Comparison of ENCODE assay signal across 31 mouse cellular contexts in the genomic region with DNA sequence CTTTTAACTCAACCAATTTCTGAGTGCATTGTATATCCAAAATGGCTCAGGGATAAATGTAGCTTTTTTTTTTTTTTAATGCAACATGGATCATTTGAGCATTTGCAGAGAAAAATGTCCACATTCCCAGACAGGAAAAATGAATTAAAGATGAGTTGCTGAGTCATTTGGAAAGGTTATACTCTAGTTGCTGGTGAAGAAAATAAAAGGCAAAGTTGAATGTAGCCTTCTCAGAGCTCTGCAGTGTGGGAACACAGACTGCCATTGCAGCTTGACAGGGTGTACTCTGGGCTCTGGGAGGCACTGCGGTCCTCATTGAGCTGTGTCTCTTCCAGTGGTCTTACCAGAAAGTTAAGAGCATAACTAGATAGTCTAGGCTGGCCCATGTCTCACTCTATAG.
A peak's percentile ranks its signal among the peaks of the same experiment; 100 is the strongest.
DNase-seq lines count a peak whose midpoint lies in the region; ATAC-seq and TF ChIP-seq lines count a peak whose summit lies in the region.
"Had no signal": no experiment of that assay in that cellular context is flagged by ENCODE, and none has a peak within 500 bp of the region (broad histone marks: within the 10 kb centered on the region; RNA-seq: fewer than 3 reads in every experiment).

No protein-coding gene starts in this region.

- H3K4me2 ChIP-seq in hindbrain, embryonic 12.5 days (replicated peaks) = no peak overlapping the region
- H3K4me2 ChIP-seq in hindbrain, embryonic 14.5 days (replicated peaks) = no peak overlapping the region
- H3K4me2 ChIP-seq: embryonic facial prominence, embryonic 15.5 days; heart, embryonic 12.5 days; hindbrain, embryonic 15.5 days; limb, embryonic 12.5 days; liver, embryonic 15.5 days; lung, embryonic 14.5 days had no signal

- H3K27me3 ChIP-seq in hindbrain, embryonic 12.5 days = no peaks in the 10 kb centered on the region
- no peaks in the 10 kb centered on the region for H3K27me3 ChIP-seq in hindbrain, embryonic 14.5 days (ENCODE audit: control insufficient read depth, insufficient read depth, low read length)
- H3K27me3 ChIP-seq: CH12.LX; embryonic facial prominence, embryonic 15.5 days; heart, embryonic 12.5 days; hindbrain, embryonic 15.5 days; limb, embryonic 12.5 days; liver, embryonic 15.5 days had no signal

- no peak for ATAC-seq in hindbrain, embryonic 12.5 days (ENCODE audit: low FRiP score)
- ATAC-seq in hindbrain, embryonic 14.5 days (ENCODE audit: low FRiP score) = no peak
- ATAC-seq: activated CD4-positive, CD25-positive, alpha-beta regulatory T cell, adult 4 months had no signal

- H3K4me1 ChIP-seq in hindbrain, embryonic 12.5 days = peaks cover 18% of the 10 kb centered on the region
- peaks cover 22% of the 10 kb centered on the region; the same call in 1 of the 2 replicates for H3K4me1 ChIP-seq in hindbrain, embryonic 14.5 days (replicated peaks; ENCODE audit: control insufficient read depth, insufficient read depth, low read length)

- H3K9me3 ChIP-seq in hindbrain, embryonic 12.5 days (replicated peaks) = no peaks in the 10 kb centered on the region
- no peaks in the 10 kb centered on the region for H3K9me3 ChIP-seq in hindbrain, embryonic 14.5 days (ENCODE audit: control insufficient read depth, low read length)
- H3K9me3 ChIP-seq: embryonic facial prominence, embryonic 10.5 days; embryonic facial prominence, embryonic 15.5 days; heart, embryonic 12.5 days; hindbrain, embryonic 15.5 days; limb, embryonic 12.5 days; liver, embryonic 15.5 days had no signal

- 0 out of 2 replicates have a peak overlapping the region, but pooled peaks have one; percentile 1 for H3K27ac ChIP-seq in hindbrain, embryonic 12.5 days
- no peak overlapping the region for H3K27ac ChIP-seq in hindbrain, embryonic 14.5 days
- H3K27ac ChIP-seq in left cerebral cortex, adult 2 months = peak overlapping the region; percentile 55
- H3K27ac ChIP-seq: embryonic facial prominence, embryonic 10.5 days; embryonic facial prominence, embryonic 15.5 days; gastrocnemius, adult 2 months; heart, adult 2 months; kidney, postnatal 0 days; liver, embryonic 15.5 days had no signal

- TF ChIP-seq CTCF in left cerebral cortex, adult 2 months (IDR thresholded peaks at IDR 0.05) = no peak

- no peaks in the 10 kb centered on the region for H3K36me3 ChIP-seq in hindbrain, embryonic 12.5 days
- H3K36me3 ChIP-seq in hindbrain, embryonic 14.5 days (replicated peaks; ENCODE audit: control insufficient read depth, insufficient read depth) = no peaks in the 10 kb centered on the region
- H3K36me3 ChIP-seq: embryonic facial prominence, embryonic 15.5 days; heart, embryonic 12.5 days; hindbrain, embryonic 15.5 days; limb, embryonic 12.5 days; liver, embryonic 15.5 days had no signal

- intact Hi-C loops in left cerebral cortex, adult 2 months (cut with DNase I) = no loop called here
- intact Hi-C loops in heart, postnatal 36 days (cut with DNase I) = no loop called here

- DNase-seq in hindbrain, embryonic 14.5 days (ENCODE audit: low spot score) = no peak
- no peak for DNase-seq in left cerebral cortex, adult 2 months (ENCODE audit: extremely low spot score in 1 of 2, low spot score in 2 of 2)
- no peak for DNase-seq in left cerebral cortex, adult 9 months (ENCODE audit: low spot score in 2 of 2)
- peak; percentile 22 for DNase-seq in 3T3-L1 (ENCODE audit: low read depth, low spot score)
- DNase-seq in brain, adult 2 months (ENCODE audit: low read depth, low spot score) = peak; percentile 62
- no peak for DNase-seq in heart, postnatal 36 days
- DNase-seq: adrenal gland, adult 2 months; cerebellum, adult 8-10 months; cerebellum, postnatal 25 days; gastrocnemius, adult 2 months; gastrocnemius, postnatal 36 days; heart, adult 2 months; kidney, adult 18-20 months; kidney, postnatal 4 days; layer of hippocampus, adult 9-11 months; lung, embryonic 14.5 days; lung, postnatal 14 days; right cerebral cortex, adult 18-20 months; spleen, adult 18-20 months; thymus, adult 18-20 months; thymus, postnatal 25 days had no signal

- no peak overlapping the region for H3K9ac ChIP-seq in hindbrain, embryonic 12.5 days
- H3K9ac ChIP-seq in hindbrain, embryonic 14.5 days = no peak overlapping the region
- H3K9ac ChIP-seq: embryonic facial prominence, embryonic 15.5 days; heart, embryonic 12.5 days; hindbrain, embryonic 15.5 days; limb, embryonic 12.5 days; liver, embryonic 15.5 days; lung, embryonic 14.5 days had no signal

- 100% methylated on average over 1 of the region's 1 CpGs for WGBS in hindbrain, embryonic 12.5 days
- 83% methylated on average over 1 of the region's 1 CpGs for WGBS in hindbrain, embryonic 14.5 days

- H3K4me3 ChIP-seq in hindbrain, embryonic 12.5 days = no peak overlapping the region
- H3K4me3 ChIP-seq in hindbrain, embryonic 14.5 days (replicated peaks; ENCODE audit: low read length) = no peak overlapping the region
- no peak overlapping the region for H3K4me3 ChIP-seq in left cerebral cortex, adult 2 months
- H3K4me3 ChIP-seq: embryonic facial prominence, embryonic 10.5 days; embryonic facial prominence, embryonic 15.5 days; gastrocnemius, adult 2 months; heart, adult 2 months; heart, embryonic 12.5 days; hindbrain, embryonic 15.5 days; limb, embryonic 12.5 days; liver, embryonic 15.5 days had no signal

Comparison
In these comparisons a context has a peak if more than half of its experiments do, and no peak if none do; other contexts are left out.
1. DNase-seq: peak in 3T3-L1 (single experiment) and brain, adult 2 months (single experiment); none in hindbrain, embryonic 14.5 days (single experiment), left cerebral cortex, adult 2 months (0 of 2), left cerebral cortex, adult 9 months (0 of 2) and heart, postnatal 36 days (0 of 2).